Mouse (Mus musculus) ES-E14 (cell line): ENCODE measurements around the gene Ush2a.

ENCODE experiments used
- HCFC1 ChIP-seq: IDR thresholded peaks from 2 replicates; pipeline ENCODE4 v1.6.1; 2012; ENCODE audit warnings: low read length, inconsistent platforms, borderline replicate concordance; ENCODE audit not compliant: insufficient read depth
- ZNF384 ChIP-seq: IDR thresholded peaks from 2 replicates; pipeline ENCODE4 v1.6.1; 2012; ENCODE audit warnings: low read depth, low read length, inconsistent platforms

DNA sequence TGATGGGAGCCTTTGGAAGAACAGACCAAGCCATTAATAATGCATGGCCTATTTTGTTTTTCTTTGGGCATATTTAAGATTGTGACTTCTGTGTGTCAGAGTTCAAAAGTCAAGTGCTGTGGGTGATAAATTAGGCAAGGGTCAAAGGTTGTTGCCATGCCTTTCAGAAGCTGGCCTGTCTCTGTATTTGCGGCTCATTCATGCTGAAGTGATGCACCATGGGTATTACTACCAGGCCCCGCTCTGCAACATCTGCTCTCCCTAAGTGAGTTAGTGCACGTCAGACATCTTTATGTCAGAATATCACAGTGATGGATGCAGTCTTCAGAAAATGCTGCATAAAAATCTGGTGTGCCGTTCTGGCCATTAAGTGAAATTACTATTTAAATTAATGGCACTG is 544.0 kb downstream of the Ush2a start:
- TF ChIP-seq HCFC1 (no peak), ZNF384 (no peak)
